Mouse (Mus musculus): Measurements from ENCODE around the gene Lpp. TPM values are rescaled to one million over a fixed set of nuclear protein-coding genes. Genes with fewer than 3 reads are reported as not detected.

Lpp gene
- polyA plus RNA-seq, 1 experiment from 2014 or later: 10.7 TPM

GRCm38 (mm10) chr16:24941306-24942160 lies 548.2 kb downstream of the Lpp start:
- no peaks in the 10 kb centered on the region for H3K27me3 ChIP-seq (ENCODE audit: insufficient read depth, low read length)
- no peak for TF ChIP-seq CTCF (IDR thresholded peaks at IDR 0.05; ENCODE audit: low read depth)
- no peak for TF ChIP-seq EP300 (IDR thresholded peaks at IDR 0.05; ENCODE audit: low read depth)
- no peak overlapping the region for H3K4me2 ChIP-seq (ENCODE audit: low read depth, low read length)
- no peak for ATAC-seq
- 79% methylated on average over 9 of the region's 9 CpGs for WGBS (ENCODE audit: insufficient replicate concordance)
- H3K4me1 ChIP-seq (ENCODE audit: insufficient read depth): no peaks in the 10 kb centered on the region
- H3K36me3 ChIP-seq (replicated peaks; ENCODE audit: insufficient read depth, low read length): no peaks in the 10 kb centered on the region
- H3K9ac ChIP-seq (replicated peaks): no peak overlapping the region
- no peaks in the 10 kb centered on the region for H3K9me3 ChIP-seq (ENCODE audit: low read length)
- DNase-seq: no peak
- H3K4me3 ChIP-seq (ENCODE audit: low read depth, low read length): no peak overlapping the region
- no peak overlapping the region for H3K27ac ChIP-seq (ENCODE audit: low read depth)

DNA sequence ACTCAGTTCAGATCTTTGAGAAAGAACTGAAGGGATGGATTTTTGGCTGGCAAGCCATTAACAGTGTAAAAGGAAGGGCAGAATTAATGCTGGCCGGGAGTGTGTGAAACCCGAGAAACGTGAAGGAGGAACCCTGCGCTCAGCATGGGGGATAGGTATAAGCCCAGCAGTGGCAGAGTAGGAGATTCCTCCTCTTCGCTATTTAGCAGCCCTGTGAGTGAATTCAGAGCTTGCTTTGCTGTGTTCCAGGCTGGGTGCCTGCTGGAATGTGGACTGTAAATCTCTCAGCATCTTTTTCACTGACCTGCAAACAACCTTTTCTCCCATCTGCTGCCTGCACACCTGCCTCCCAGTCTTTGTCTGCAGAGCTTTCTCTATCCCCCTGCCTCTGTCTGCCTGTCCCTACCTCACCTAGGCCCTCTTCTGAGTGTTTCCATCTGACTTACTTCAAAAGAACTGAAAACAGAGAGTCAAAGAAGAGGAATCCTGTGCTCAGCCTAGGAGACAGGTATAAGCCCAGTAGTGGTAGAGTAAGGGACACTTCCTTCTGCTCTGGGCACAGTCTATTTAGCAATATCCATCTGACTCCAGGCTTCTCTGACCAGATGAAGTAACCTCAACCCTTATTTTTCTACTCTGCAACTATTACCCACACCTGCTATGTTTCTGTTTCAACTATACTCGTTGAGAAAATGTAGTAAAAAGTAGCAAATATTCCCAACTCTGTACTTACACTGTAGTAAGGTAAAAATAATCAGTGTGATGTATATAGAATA lies 550.4 kb downstream of the Lpp start:
- no peak for ATAC-seq
- TF ChIP-seq CTCF (IDR thresholded peaks at IDR 0.05; ENCODE audit: low read depth): no peak
- no peak for TF ChIP-seq EP300 (IDR thresholded peaks at IDR 0.05; ENCODE audit: low read depth)

DNA sequence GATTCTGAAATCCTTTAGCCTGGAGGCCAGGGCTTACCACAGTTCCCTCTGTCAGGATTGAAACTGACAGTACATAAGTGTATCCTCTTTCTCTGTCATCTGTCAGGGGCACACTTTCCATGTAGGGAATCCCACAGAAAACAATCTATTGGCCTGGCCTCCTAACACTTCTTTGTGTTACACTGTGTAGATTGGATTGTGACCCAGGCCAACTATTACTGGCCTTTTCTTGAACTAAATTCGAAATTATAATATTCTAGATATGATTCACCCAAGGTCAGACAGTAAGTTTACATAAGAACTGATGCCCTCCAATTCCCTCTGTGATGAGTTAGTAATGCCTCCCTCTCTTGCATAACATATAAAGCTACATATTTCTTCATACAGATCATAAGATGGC lies 553.0 kb downstream of the Lpp start:
- Histone ChIP-seq H3K9ac (replicated peaks) (no peak overlapping the region), H3K4me2 (ENCODE audit: low read depth, low read length) (no peak overlapping the region), H3K9me3 (ENCODE audit: low read length) (no peaks in the 10 kb centered on the region), H3K36me3 (replicated peaks; ENCODE audit: insufficient read depth, low read length) (no peaks in the 10 kb centered on the region), H3K27ac (ENCODE audit: low read depth) (no peak overlapping the region), H3K4me1 (ENCODE audit: insufficient read depth) (no peaks in the 10 kb centered on the region), H3K4me3 (ENCODE audit: low read depth, low read length) (no peak overlapping the region), H3K27me3 (ENCODE audit: insufficient read depth, low read length) (no peaks in the 10 kb centered on the region)
- WGBS (ENCODE audit: insufficient replicate concordance): 54% methylated on average over 1 of the region's 1 CpGs
- no peak for TF ChIP-seq EP300 (IDR thresholded peaks at IDR 0.05; ENCODE audit: low read depth)
- no peak for TF ChIP-seq CTCF (IDR thresholded peaks at IDR 0.05; ENCODE audit: low read depth)
- no peak for ATAC-seq
- no peak for DNase-seq

More for the DNA sequence above, 550.4 kb downstream of the Lpp start:
- Histone ChIP-seq H3K27me3 (ENCODE audit: insufficient read depth, low read length) (no peaks in the 10 kb centered on the region), H3K4me2 (ENCODE audit: low read depth, low read length) (no peak overlapping the region), H3K4me1 (ENCODE audit: insufficient read depth) (no peaks in the 10 kb centered on the region), H3K27ac (ENCODE audit: low read depth) (no peak overlapping the region), H3K4me3 (ENCODE audit: low read depth, low read length) (no peak overlapping the region), H3K9me3 (ENCODE audit: low read length) (no peaks in the 10 kb centered on the region), H3K36me3 (replicated peaks; ENCODE audit: insufficient read depth, low read length) (no peaks in the 10 kb centered on the region), H3K9ac (replicated peaks) (no peak overlapping the region)
- no peak for DNase-seq
- 65% methylated on average over 6 of the region's 6 CpGs for WGBS (ENCODE audit: insufficient replicate concordance)

GRCm38 (mm10) chr16:24947485-24947884 lies 554.2 kb downstream of the Lpp start:
- WGBS (ENCODE audit: insufficient replicate concordance): 61% methylated on average over 1 of the region's 1 CpGs

DNA sequence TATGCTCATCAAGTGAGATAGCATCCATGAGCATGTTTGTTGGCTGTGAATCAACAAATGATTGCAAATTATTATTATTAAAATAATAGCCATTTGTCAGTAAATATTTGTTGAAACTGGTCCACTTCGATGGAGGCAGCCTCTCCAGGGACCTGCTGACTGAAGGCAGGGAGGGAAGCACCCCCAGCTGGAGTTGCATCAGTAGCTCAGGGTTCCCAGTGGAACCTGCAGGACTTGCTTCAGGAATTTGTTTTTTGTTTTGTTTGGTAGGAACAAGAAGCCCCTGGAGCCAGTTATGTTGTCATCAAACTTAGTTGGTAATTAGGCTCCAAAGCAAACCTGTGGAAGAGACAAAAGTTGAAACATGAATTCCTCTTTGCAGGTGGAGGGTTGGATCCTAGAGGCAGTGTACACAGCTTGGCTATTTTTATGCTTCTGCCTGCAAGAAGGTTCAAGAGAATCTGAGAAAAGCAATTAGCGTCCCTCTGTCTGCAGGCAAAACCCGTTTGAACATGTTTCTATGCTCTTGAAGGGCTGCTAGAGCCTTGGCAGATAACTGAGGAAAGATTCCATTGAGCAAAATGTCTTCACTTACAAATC lies 554.9 kb downstream of the Lpp start:
- DNase-seq (no peak), ATAC-seq (no peak)
- TF ChIP-seq CTCF (IDR thresholded peaks at IDR 0.05; ENCODE audit: low read depth): no peak
- TF ChIP-seq EP300 (IDR thresholded peaks at IDR 0.05; ENCODE audit: low read depth): no peak
- WGBS (ENCODE audit: insufficient replicate concordance): 66% methylated on average over 3 of the region's 3 CpGs
- no peak overlapping the region for H3K4me3 ChIP-seq (ENCODE audit: low read depth, low read length)
- no peak overlapping the region for H3K27ac ChIP-seq (ENCODE audit: low read depth)
- no peaks in the 10 kb centered on the region for H3K4me1 ChIP-seq (ENCODE audit: insufficient read depth)
- H3K27me3 ChIP-seq (ENCODE audit: insufficient read depth, low read length): no peaks in the 10 kb centered on the region
- H3K4me2 ChIP-seq (ENCODE audit: low read depth, low read length): no peak overlapping the region
- H3K9ac ChIP-seq (replicated peaks): no peak overlapping the region
- H3K9me3 ChIP-seq (ENCODE audit: low read length): no peaks in the 10 kb centered on the region
- H3K36me3 ChIP-seq (replicated peaks; ENCODE audit: insufficient read depth, low read length): no peaks in the 10 kb centered on the region

More at GRCm38 (mm10) chr16:24947485-24947884, 554.2 kb downstream of the Lpp start:
- ATAC-seq (no peak), DNase-seq (no peak)
- TF ChIP-seq EP300 (IDR thresholded peaks at IDR 0.05; ENCODE audit: low read depth) (no peak), CTCF (IDR thresholded peaks at IDR 0.05; ENCODE audit: low read depth) (no peak)
- Histone ChIP-seq H3K9ac (replicated peaks) (no peak overlapping the region), H3K4me2 (ENCODE audit: low read depth, low read length) (no peak overlapping the region), H3K4me1 (ENCODE audit: insufficient read depth) (no peaks in the 10 kb centered on the region), H3K27ac (ENCODE audit: low read depth) (no peak overlapping the region), H3K27me3 (ENCODE audit: insufficient read depth, low read length) (no peaks in the 10 kb centered on the region), H3K4me3 (ENCODE audit: low read depth, low read length) (no peak overlapping the region), H3K36me3 (replicated peaks; ENCODE audit: insufficient read depth, low read length) (no peaks in the 10 kb centered on the region), H3K9me3 (ENCODE audit: low read length) (no peaks in the 10 kb centered on the region)

- H3K27ac ChIP-seq (ENCODE audit: low read depth): no peak overlapping the region
- ATAC-seq (no peak), DNase-seq (no peak)
- 84% methylated on average over 3 of the region's 3 CpGs for WGBS (ENCODE audit: insufficient replicate concordance)
- no peaks in the 10 kb centered on the region for H3K9me3 ChIP-seq (ENCODE audit: low read length)
- H3K9ac ChIP-seq (replicated peaks): no peak overlapping the region
- no peak overlapping the region for H3K4me3 ChIP-seq (ENCODE audit: low read depth, low read length)
- H3K4me1 ChIP-seq (ENCODE audit: insufficient read depth): no peaks in the 10 kb centered on the region
- TF ChIP-seq CTCF (IDR thresholded peaks at IDR 0.05; ENCODE audit: low read depth): no peak
- TF ChIP-seq EP300 (IDR thresholded peaks at IDR 0.05; ENCODE audit: low read depth): no peak
- no peaks in the 10 kb centered on the region for H3K27me3 ChIP-seq (ENCODE audit: insufficient read depth, low read length)
- no peak overlapping the region for H3K4me2 ChIP-seq (ENCODE audit: low read depth, low read length)
- no peaks in the 10 kb centered on the region for H3K36me3 ChIP-seq (replicated peaks; ENCODE audit: insufficient read depth, low read length)
Measured at GRCm38 (mm10) chr16:24949265-24949664, 556.0 kb downstream of the Lpp start.

All from liver, postnatal 0 days (tissue).